8 mouse cellular contexts compared by ENCODE assay signal in the genomic region with DNA sequence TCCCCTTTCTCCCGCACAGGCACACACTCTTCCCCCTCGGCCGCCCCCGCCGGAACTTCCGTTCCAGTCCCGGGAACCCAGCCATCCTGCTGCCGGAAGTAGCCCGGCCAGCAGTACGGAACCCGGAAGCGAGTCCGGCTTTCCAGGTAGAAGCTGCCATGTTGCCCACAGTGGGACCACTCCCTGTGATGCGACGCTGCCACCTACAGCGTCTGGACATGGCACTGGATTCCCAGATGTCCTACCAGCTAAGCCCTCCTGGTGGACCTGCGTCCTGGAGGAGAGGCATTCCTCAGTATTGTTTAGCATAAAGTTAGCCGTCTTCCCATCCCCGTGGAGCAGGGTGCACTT. TPM values are rescaled to one million over a fixed set of nuclear protein-coding genes. Genes with fewer than 3 reads are reported as not detected.
DNase-seq lines count a peak whose midpoint lies in the region; ATAC-seq and TF ChIP-seq lines count a peak whose summit lies in the region.

Gene Lypla2 (minus strand): TSS at position 71 of the 351 bp plus-strand sequence.

- peak within 1 kb of the TSS; percentile 88 for H3K27ac ChIP-seq in bone marrow, adult 2 months (ENCODE audit: control insufficient read depth, insufficient read depth, low read depth, low read length, poor library complexity)
- H3K27ac ChIP-seq in embryonic fibroblast, embryonic 13.5 days (ENCODE audit: insufficient read depth, low read length) = no peak within 1 kb of the TSS
- peak within 1 kb of the TSS; percentile 91 for H3K27ac ChIP-seq in heart, embryonic 10.5 days
- peak within 1 kb of the TSS; percentile 83 for H3K27ac ChIP-seq in kidney, embryonic 15.5 days
- H3K27ac ChIP-seq in liver, adult 2 months (replicated peaks; ENCODE audit: insufficient read depth, low read depth, low read length) = peak within 1 kb of the TSS; percentile 14; the same call in 1 of the 2 replicates

- peak; percentile 85 for DNase-seq in A20 (ENCODE audit: low read depth, low spot score)
- DNase-seq in heart, embryonic 10.5 days (ENCODE audit: low spot score) = peak; percentile 94
- DNase-seq in liver, adult 2 months (ENCODE audit: extremely low read depth, low read depth, low spot score) = peak; percentile 68
- peak; percentile 58 for DNase-seq in splenic B cell, adult 2 months (ENCODE audit: low read depth, low spot score)

- peak within 1 kb of the TSS; percentile 62 for H3ac ChIP-seq in myocyte (ENCODE audit: control insufficient read depth, insufficient read length)

- H3K36me3 ChIP-seq in heart, embryonic 10.5 days = peaks cover 63% of the 10 kb centered on the region
- peaks cover 64% of the 10 kb centered on the region for H3K36me3 ChIP-seq in kidney, embryonic 15.5 days
- H3K36me3 ChIP-seq in liver, adult 2 months (ENCODE audit: control insufficient read depth, insufficient read depth, low read length) = peaks cover 21% of the 10 kb centered on the region
- H3K36me3 ChIP-seq in myocyte (ENCODE audit: control insufficient read depth, insufficient read depth) = peaks cover 12% of the 10 kb centered on the region
- peaks cover 10% of the 10 kb centered on the region for H3K36me3 ChIP-seq in splenic B cell, adult 2 months (ENCODE audit: control insufficient read depth, insufficient read depth, low read length, poor library complexity, severe bottlenecking)

- no peak for TF ChIP-seq CTCF in bone marrow, adult 2 months (IDR thresholded peaks at IDR 0.05; ENCODE audit: control insufficient read depth, insufficient read depth, low read length)
- no peak for TF ChIP-seq CTCF in embryonic fibroblast, embryonic 13.5 days (IDR thresholded peaks at IDR 0.05; ENCODE audit: borderline replicate concordance, insufficient read depth, low read length)
- TF ChIP-seq CTCF in liver, adult 2 months (IDR thresholded peaks at IDR 0.05; ENCODE audit: low read depth, low read length) = no peak

- H3K9ac ChIP-seq in kidney, embryonic 15.5 days = peak within 1 kb of the TSS; percentile 97
- peak within 1 kb of the TSS; percentile 90 for H3K9ac ChIP-seq in liver, adult 2 months (ENCODE audit: low read depth, low read length)

- H3K4me2 ChIP-seq in kidney, embryonic 15.5 days = peak within 1 kb of the TSS; percentile 89
- peak within 1 kb of the TSS; percentile 91 for H3K4me2 ChIP-seq in myocyte (ENCODE audit: low read depth)

- peak; percentile 84; the same call in 1 of the 2 replicates for TF ChIP-seq POLR2A in bone marrow, adult 2 months (IDR thresholded peaks at IDR 0.05; ENCODE audit: borderline replicate concordance, control insufficient read depth, low read depth, low read length)
- TF ChIP-seq POLR2A in embryonic fibroblast, embryonic 13.5 days (IDR thresholded peaks at IDR 0.05; ENCODE audit: low read depth, low read length) = peak; percentile 82; the same call in 1 of the 2 replicates
- peak; percentile 74; the same call in 1 of the 2 replicates for TF ChIP-seq POLR2A in liver, adult 2 months (IDR thresholded peaks at IDR 0.05; ENCODE audit: extremely low read depth, insufficient read depth, low read length)
- peak; percentile 92 for TF ChIP-seq POLR2A in myocyte (IDR thresholded peaks at IDR 0.05; ENCODE audit: insufficient read length, low read depth)

- H3K4me1 ChIP-seq in bone marrow, adult 2 months (ENCODE audit: control insufficient read depth, insufficient read depth, low read length) = peaks cover 4% of the 10 kb centered on the region
- peaks cover 3% of the 10 kb centered on the region; the same call in 1 of the 2 replicates for H3K4me1 ChIP-seq in embryonic fibroblast, embryonic 13.5 days (ENCODE audit: control insufficient read depth, insufficient read depth, low read length)
- H3K4me1 ChIP-seq in heart, embryonic 10.5 days = peaks cover 47% of the 10 kb centered on the region
- H3K4me1 ChIP-seq in kidney, embryonic 15.5 days = peaks cover 22% of the 10 kb centered on the region
- H3K4me1 ChIP-seq in liver, adult 2 months (ENCODE audit: control insufficient read depth, insufficient read depth, low read length) = peaks cover 6% of the 10 kb centered on the region

- ATAC-seq in kidney, embryonic 15.5 days (replicated peaks; ENCODE audit: low FRiP score) = peak; percentile 84

- no peaks in the 10 kb centered on the region for H3K27me3 ChIP-seq in heart, embryonic 10.5 days (ENCODE audit: insufficient read depth, poor library complexity, severe bottlenecking)
- H3K27me3 ChIP-seq in kidney, embryonic 15.5 days = no peaks in the 10 kb centered on the region
- H3K27me3 ChIP-seq in liver, adult 2 months (ENCODE audit: control insufficient read depth, insufficient read depth, low read length) = no peaks in the 10 kb centered on the region
- H3K27me3 ChIP-seq in myocyte (ENCODE audit: control insufficient read depth, insufficient read depth, insufficient read length) = no peaks in the 10 kb centered on the region
- H3K27me3 ChIP-seq in splenic B cell, adult 2 months (ENCODE audit: control insufficient read depth, insufficient read depth, low read length, poor library complexity, severe bottlenecking) = no peaks in the 10 kb centered on the region

- WGBS in bone marrow, adult 2 months = under 1% methylated on average over 19 of the region's 19 CpGs
- 2% methylated on average over 19 of the region's 19 CpGs for WGBS in heart, embryonic 10.5 days
- WGBS in kidney, embryonic 15.5 days = 2% methylated on average over 19 of the region's 19 CpGs
- 2% methylated on average over 19 of the region's 19 CpGs for WGBS in liver, adult 2 months

- H3K79me2 ChIP-seq in liver, adult 2 months (ENCODE audit: control insufficient read depth, insufficient read depth, low read length) = peaks cover 8% of the 10 kb centered on the region
- H3K79me2 ChIP-seq in myocyte (ENCODE audit: control insufficient read depth, insufficient read depth) = peaks cover 14% of the 10 kb centered on the region

- no peaks in the 10 kb centered on the region for H3K9me3 ChIP-seq in heart, embryonic 10.5 days
- H3K9me3 ChIP-seq in kidney, embryonic 15.5 days (replicated peaks) = no peaks in the 10 kb centered on the region

- H3K4me3 ChIP-seq in bone marrow, adult 2 months (replicated peaks; ENCODE audit: control insufficient read depth, low read depth, low read length) = peak within 1 kb of the TSS; percentile 69
- peak within 1 kb of the TSS; percentile 93 for H3K4me3 ChIP-seq in embryonic fibroblast, embryonic 13.5 days (ENCODE audit: insufficient read depth, low read length)
- H3K4me3 ChIP-seq in heart, embryonic 10.5 days = peak within 1 kb of the TSS; percentile 96
- peak within 1 kb of the TSS; percentile 99 for H3K4me3 ChIP-seq in kidney, embryonic 15.5 days (replicated peaks)
- peak within 1 kb of the TSS; percentile 79 for H3K4me3 ChIP-seq in liver, adult 2 months (ENCODE audit: insufficient read depth, low read depth, low read length)
- H3K4me3 ChIP-seq in myocyte = peak within 1 kb of the TSS; percentile 81

TF ChIP-seq in myocyte, 11 proteins besides CTCF, POLR2A, EP300 and RAD21:
- TF ChIP-seq SRF (IDR thresholded peaks at IDR 0.05; ENCODE audit: control insufficient read depth, insufficient read length, low read depth) = no peak
- peak; percentile 76 for TF ChIP-seq POLR2AphosphoS2 (IDR thresholded peaks at IDR 0.05; ENCODE audit: insufficient read length, low read depth)

RNA-seq across cellular contexts. Expression of gene Lypla2, which starts in this region (rescaled TPM):
- 34.8 and 42.1 TPM in 2 replicates for polyA plus RNA-seq in bone marrow, adult 2 months (2011; ENCODE audit: insufficient read depth, insufficient read length, low replicate concordance, missing spikeins)
- 31.6 and 35.5 TPM in 2 replicates for polyA plus RNA-seq in embryonic fibroblast, embryonic 13.5 days (2011; ENCODE audit: insufficient read length, low read depth, missing spikeins)
- 105 and 134 TPM in 2 replicates for polyA plus RNA-seq in heart, embryonic 10.5 days (2016; fragmentation: Nextera tagmentation; extraction: Ambion mirVana)
- 120 and 131 TPM in 2 replicates for polyA plus RNA-seq in kidney, embryonic 15.5 days (2015; fragmentation: Nextera tagmentation; extraction: Ambion mirVana)
- 21.8 and 25.9 TPM in 2 replicates for total RNA-seq in liver, adult 2 months (2014; rRNA removed)
- polyA plus RNA-seq in liver, adult 2 months (2012; rRNA removed) = 113 and 116 TPM in 2 replicates
- 60.9 TPM for polyA plus RNA-seq in myocyte (2012; fragmentation: generic; extraction: Trizol)
